Mouse (Mus musculus): ENCODE data around the gene Ints3. TPM values are rescaled to one million over a fixed set of nuclear protein-coding genes. Genes with fewer than 3 reads are reported as not detected.

Gene Ints3
- polyA plus RNA-seq, 1 experiment from 2014 or later = 45.8 TPM

DNA sequence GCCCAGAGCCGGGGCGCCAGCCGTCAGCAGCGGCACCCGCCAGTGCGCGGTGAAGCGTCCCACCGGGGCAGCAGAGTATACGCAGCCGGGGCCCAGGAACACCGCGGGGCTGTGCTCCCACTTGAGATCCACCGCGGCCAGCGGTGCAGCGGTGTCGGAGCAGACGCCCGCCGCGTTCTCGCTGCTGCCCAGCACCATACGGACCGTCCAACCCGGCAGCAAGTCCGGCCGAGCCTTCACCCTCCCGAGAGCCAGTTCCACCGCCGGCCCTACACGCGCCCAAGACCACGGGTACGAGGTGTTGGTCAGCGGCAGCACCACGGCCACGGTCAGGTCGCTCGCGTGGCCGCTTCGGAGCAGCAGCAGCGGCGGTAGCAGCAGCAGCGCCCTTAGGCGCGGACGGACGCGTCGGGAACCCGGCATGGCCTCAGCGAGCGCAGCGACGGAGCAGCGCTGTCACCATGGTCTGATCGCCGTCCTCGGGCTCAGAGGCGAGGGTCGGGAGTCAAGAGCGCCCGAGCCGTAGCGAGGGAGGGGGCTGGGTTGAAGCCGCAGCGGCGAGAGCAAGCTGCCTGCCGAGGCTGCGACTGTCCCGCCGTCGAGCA is 31.8 kb upstream of the Ints3 start:
- WGBS = 2% methylated on average over 75 of the region's 75 CpGs
- H3K4me2 ChIP-seq (ENCODE audit: low read depth) = peak overlapping the region; percentile 53
- ATAC-seq (ENCODE audit: insufficient read depth, low FRiP score, low TSS enrichment) (peak; percentile 54; the same call in 1 of the 2 replicates), DNase-seq (ENCODE audit: low spot score) (peak; percentile 47)
- no peak overlapping the region for H3K27ac ChIP-seq (ENCODE audit: low read depth, low read length)
- H3K9me3 ChIP-seq (ENCODE audit: control insufficient read depth, low read length) = no peaks in the 10 kb centered on the region
- H3K4me1 ChIP-seq (ENCODE audit: control insufficient read depth, insufficient read depth, low read length) = 0 out of 2 replicates have a peak, but pooled peaks cover 3% of the 10 kb centered on the region
- H3K36me3 ChIP-seq (ENCODE audit: control insufficient read depth, insufficient read depth, low read length) = no peaks in the 10 kb centered on the region
- peak overlapping the region; percentile 41 for H3K9ac ChIP-seq (ENCODE audit: low read length)
- H3K4me3 ChIP-seq (ENCODE audit: low read depth, low read length) = peak overlapping the region; percentile 47
- H3K27me3 ChIP-seq (ENCODE audit: control insufficient read depth, insufficient read depth, low read length) = peaks cover 35% of the 10 kb centered on the region

DNA sequence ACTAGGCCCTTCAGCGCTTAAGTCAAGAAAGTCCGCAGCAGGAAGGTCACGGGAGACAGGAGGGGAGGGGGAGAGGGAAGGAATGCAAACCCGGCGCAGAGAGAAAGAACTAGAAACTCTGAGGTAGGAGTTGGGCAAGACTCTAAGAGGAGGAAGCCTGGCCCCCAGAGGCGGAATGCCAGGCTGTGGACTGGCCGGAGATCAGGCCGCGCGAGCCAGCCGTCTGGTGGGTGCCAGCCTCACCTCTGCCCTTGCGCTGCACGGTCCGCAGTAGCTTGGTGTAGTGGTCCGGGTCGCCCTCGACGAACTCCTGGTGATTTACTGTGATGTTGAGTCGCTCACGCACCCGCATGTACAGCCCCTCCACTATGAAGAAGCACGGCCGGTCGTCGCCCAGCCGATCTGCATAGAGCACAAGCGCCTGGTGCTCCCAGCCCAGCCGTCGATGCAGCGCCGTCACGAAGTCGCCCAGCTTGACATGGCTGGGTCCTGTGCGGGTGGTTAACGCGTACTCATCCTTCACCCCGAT is 31.2 kb upstream of the Ints3 start:
- Histone ChIP-seq H3K36me3 (ENCODE audit: control insufficient read depth, insufficient read depth, low read length) (no peaks in the 10 kb centered on the region), H3K4me1 (ENCODE audit: control insufficient read depth, insufficient read depth, low read length) (0 out of 2 replicates have a peak, but pooled peaks cover 3% of the 10 kb centered on the region), H3K27ac (ENCODE audit: low read depth, low read length) (no peak overlapping the region), H3K4me2 (ENCODE audit: low read depth) (peak overlapping the region; percentile 53), H3K27me3 (ENCODE audit: control insufficient read depth, insufficient read depth, low read length) (peaks cover 35% of the 10 kb centered on the region), H3K9me3 (ENCODE audit: control insufficient read depth, low read length) (no peaks in the 10 kb centered on the region), H3K9ac (ENCODE audit: low read length) (peak overlapping the region; percentile 41; the same call in 1 of the 2 replicates), H3K4me3 (ENCODE audit: low read depth, low read length) (peak overlapping the region; percentile 47)
- WGBS = 11% methylated on average over 37 of the region's 37 CpGs
- DNase-seq (ENCODE audit: low spot score) (no peak), ATAC-seq (ENCODE audit: insufficient read depth, low FRiP score, low TSS enrichment) (no peak)

DNA sequence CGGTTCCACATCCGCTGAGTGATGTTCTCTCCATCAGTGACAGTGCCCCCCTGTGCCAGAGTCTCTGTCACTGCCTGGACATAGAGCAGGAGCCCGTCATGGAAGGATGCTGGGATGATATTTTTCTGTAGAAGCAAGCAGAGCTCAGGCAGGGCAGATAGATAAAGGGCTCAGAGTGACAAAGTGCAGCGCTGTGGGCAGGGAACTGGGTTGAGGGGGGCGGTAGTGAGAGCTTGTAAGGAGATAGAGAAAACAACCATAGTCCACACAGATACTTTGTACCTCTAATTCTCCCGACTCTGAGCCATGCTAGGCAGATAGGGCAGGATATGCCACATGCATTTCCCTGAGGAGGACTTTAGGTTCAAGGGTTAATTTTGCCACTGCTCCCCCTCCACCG is 29.2 kb upstream of the Ints3 start:
- H3K27me3 ChIP-seq (ENCODE audit: control insufficient read depth, insufficient read depth, low read length) = peaks cover 35% of the 10 kb centered on the region
- H3K9ac ChIP-seq (ENCODE audit: low read length) = no peak overlapping the region
- H3K27ac ChIP-seq (ENCODE audit: low read depth, low read length) = no peak overlapping the region
- DNase-seq (ENCODE audit: low spot score) (no peak), ATAC-seq (ENCODE audit: insufficient read depth, low FRiP score, low TSS enrichment) (no peak)
- WGBS = 31% methylated on average over 7 of the region's 7 CpGs
- 0 out of 2 replicates have a peak, but pooled peaks cover 3% of the 10 kb centered on the region for H3K4me1 ChIP-seq (ENCODE audit: control insufficient read depth, insufficient read depth, low read length)
- no peak overlapping the region for H3K4me3 ChIP-seq (ENCODE audit: low read depth, low read length)
- no peak overlapping the region for H3K4me2 ChIP-seq (ENCODE audit: low read depth)
- H3K9me3 ChIP-seq (ENCODE audit: control insufficient read depth, low read length) = no peaks in the 10 kb centered on the region
- no peaks in the 10 kb centered on the region for H3K36me3 ChIP-seq (ENCODE audit: control insufficient read depth, insufficient read depth, low read length)

DNA sequence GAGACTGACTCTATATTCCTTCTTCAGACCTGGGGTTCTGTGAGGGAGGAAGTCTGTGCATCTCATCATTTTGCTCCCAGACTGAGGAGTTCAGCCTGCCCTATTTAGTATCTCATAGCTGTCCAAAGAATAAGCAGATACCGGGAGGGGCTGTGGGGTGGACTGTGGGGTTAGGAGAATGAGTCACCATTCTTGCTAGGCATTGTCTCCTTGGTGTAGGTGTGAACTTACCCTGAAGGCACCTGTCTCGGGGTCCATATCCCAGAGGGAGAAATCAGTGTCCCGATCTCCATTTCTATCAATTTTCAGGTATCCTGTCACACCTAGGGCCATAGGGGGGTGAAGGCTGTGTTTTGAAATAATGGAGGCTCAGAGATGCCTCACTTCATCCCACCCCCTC is 28.5 kb upstream of the Ints3 start:
- ATAC-seq (ENCODE audit: insufficient read depth, low FRiP score, low TSS enrichment) = no peak
- H3K4me2 ChIP-seq (ENCODE audit: low read depth) = no peak overlapping the region
- H3K4me1 ChIP-seq (ENCODE audit: control insufficient read depth, insufficient read depth, low read length) = 0 out of 2 replicates have a peak, but pooled peaks cover 3% of the 10 kb centered on the region
- H3K27me3 ChIP-seq (ENCODE audit: control insufficient read depth, insufficient read depth, low read length) = peaks cover 35% of the 10 kb centered on the region
- no peaks in the 10 kb centered on the region for H3K36me3 ChIP-seq (ENCODE audit: control insufficient read depth, insufficient read depth, low read length)
- H3K9me3 ChIP-seq (ENCODE audit: control insufficient read depth, low read length) = no peaks in the 10 kb centered on the region
- no peak overlapping the region for H3K4me3 ChIP-seq (ENCODE audit: low read depth, low read length)
- no peak overlapping the region for H3K27ac ChIP-seq (ENCODE audit: low read depth, low read length)
- no peak overlapping the region for H3K9ac ChIP-seq (ENCODE audit: low read length)
- DNase-seq (ENCODE audit: low spot score) = no peak
- WGBS = 88% methylated on average over 3 of the region's 3 CpGs

DNA sequence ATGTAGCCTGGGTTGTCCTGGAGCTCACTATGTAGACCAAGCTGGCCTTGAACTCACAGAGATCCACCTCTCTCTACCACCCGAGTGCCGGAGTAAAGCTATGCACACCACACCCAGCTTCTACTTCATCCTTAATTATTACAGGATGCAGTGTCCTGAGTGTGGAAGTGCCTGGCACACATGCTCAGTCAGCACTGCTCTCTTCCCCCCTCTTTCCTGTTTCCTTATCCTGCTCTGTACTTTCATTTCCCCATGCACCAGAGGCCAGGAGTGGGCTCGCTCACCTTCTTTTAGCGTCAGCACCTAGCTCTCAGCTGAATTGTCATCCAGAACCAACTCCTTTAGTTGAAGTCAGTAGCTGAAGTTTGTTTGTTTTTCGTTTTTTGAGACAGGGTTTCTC is 26.9 kb upstream of the Ints3 start:
- Histone ChIP-seq H3K27ac (ENCODE audit: low read depth, low read length) (no peak overlapping the region), H3K4me1 (ENCODE audit: control insufficient read depth, insufficient read depth, low read length) (no peaks in the 10 kb centered on the region), H3K9ac (ENCODE audit: low read length) (no peak overlapping the region; the same call in 1 of the 2 replicates), H3K27me3 (ENCODE audit: control insufficient read depth, insufficient read depth, low read length) (peaks cover 26% of the 10 kb centered on the region), H3K4me3 (ENCODE audit: low read depth, low read length) (no peak overlapping the region), H3K9me3 (ENCODE audit: control insufficient read depth, low read length) (no peaks in the 10 kb centered on the region), H3K36me3 (ENCODE audit: control insufficient read depth, insufficient read depth, low read length) (no peaks in the 10 kb centered on the region), H3K4me2 (ENCODE audit: low read depth) (no peak overlapping the region)
- 80% methylated on average over 5 of the region's 5 CpGs for WGBS
- ATAC-seq (ENCODE audit: insufficient read depth, low FRiP score, low TSS enrichment) = no peak
- DNase-seq (ENCODE audit: low spot score) = no peak

DNA sequence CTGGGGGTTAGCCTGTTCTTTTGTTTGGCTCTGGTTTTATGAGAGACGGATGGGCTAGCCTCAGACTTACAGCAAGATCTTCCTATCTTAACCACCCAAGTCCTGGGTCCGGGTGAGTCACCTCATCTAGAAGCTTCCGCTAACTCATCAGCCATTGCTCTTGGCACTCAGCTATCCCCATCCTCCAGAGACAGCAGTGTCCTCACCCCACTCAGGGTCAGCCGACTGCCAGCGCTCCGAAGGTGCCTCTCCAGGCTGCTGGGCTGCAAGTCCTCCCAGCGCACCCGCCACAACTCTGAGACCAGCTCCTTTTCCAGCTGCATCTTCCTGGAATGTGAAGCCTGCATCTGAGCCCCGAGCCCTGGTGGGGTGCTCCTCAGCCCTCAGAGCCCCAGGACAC is 26.3 kb upstream of the Ints3 start:
- H3K27ac ChIP-seq (ENCODE audit: low read depth, low read length) = no peak overlapping the region
- WGBS = 84% methylated on average over 9 of the region's 9 CpGs
- no peak for ATAC-seq (ENCODE audit: insufficient read depth, low FRiP score, low TSS enrichment)
- H3K4me3 ChIP-seq (ENCODE audit: low read depth, low read length) = no peak overlapping the region
- H3K4me1 ChIP-seq (ENCODE audit: control insufficient read depth, insufficient read depth, low read length) = no peaks in the 10 kb centered on the region
- no peak overlapping the region for H3K9ac ChIP-seq (ENCODE audit: low read length)
- no peak for DNase-seq (ENCODE audit: low spot score)
- peaks cover 20% of the 10 kb centered on the region for H3K27me3 ChIP-seq (ENCODE audit: control insufficient read depth, insufficient read depth, low read length)
- H3K36me3 ChIP-seq (ENCODE audit: control insufficient read depth, insufficient read depth, low read length) = no peaks in the 10 kb centered on the region
- no peak overlapping the region for H3K4me2 ChIP-seq (ENCODE audit: low read depth)
- no peaks in the 10 kb centered on the region for H3K9me3 ChIP-seq (ENCODE audit: control insufficient read depth, low read length)

DNA sequence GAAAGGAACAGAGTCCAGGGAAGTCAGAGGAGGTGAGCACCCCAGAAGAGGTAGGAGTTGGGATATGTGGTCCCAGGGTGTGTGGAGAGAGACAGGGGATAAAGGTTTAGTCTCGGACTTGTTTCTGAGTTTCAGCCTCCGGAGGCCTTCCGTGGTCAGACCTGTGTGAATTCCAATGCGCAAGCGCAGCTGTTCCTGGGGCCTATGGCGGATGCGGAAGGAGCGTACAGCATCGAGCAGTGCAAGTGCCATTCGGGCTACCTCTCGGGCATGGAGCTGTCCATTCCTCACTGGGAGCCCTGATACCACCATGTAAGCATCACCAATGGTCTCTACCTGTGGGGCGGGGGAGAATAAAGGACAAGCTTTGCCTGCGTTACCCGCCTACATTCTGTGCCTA is 21.5 kb upstream of the Ints3 start:
- 83% methylated on average over 14 of the region's 14 CpGs for WGBS
- Histone ChIP-seq H3K9me3 (ENCODE audit: control insufficient read depth, low read length) (no peaks in the 10 kb centered on the region), H3K4me3 (ENCODE audit: low read depth, low read length) (no peak overlapping the region), H3K4me1 (ENCODE audit: control insufficient read depth, insufficient read depth, low read length) (no peaks in the 10 kb centered on the region), H3K9ac (ENCODE audit: low read length) (no peak overlapping the region), H3K27me3 (ENCODE audit: control insufficient read depth, insufficient read depth, low read length) (no peaks in the 10 kb centered on the region), H3K27ac (ENCODE audit: low read depth, low read length) (no peak overlapping the region), H3K36me3 (ENCODE audit: control insufficient read depth, insufficient read depth, low read length) (no peaks in the 10 kb centered on the region), H3K4me2 (ENCODE audit: low read depth) (no peak overlapping the region)
- no peak for DNase-seq (ENCODE audit: low spot score)
- ATAC-seq (ENCODE audit: insufficient read depth, low FRiP score, low TSS enrichment) = no peak

DNA sequence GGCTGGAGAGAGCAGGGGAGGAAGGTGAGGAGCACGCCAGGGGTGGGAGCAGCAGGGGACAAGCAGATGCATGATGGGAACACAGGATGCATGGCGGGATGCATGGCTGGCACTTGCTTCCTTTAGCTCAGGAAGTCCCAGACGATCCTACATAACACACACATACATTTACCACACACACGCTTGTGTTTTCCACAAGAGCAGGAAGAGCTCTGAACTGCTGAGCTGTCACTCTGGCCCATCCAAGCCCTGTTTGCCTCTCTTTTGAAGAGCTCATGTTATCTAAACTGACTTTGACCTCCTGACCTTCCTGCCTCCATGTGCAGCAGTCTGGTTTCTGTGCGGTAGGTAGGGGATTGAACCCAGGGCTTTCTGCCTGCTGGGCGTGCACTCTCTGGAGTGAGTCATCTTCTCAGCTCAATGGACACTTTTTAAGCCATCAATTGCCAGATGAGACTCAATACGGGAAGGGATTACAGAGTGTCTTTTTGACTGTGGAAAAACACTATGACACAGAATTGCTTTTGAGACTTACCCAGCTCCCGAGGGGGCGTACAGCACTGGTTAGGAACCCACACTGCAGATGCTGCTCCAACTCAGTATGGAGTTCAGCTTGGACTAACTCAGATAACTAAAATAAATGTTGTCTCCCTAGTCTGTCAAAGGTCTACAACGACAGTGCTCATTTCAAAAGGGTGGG is 18.1 kb upstream of the Ints3 start:
- 56% methylated on average over 10 of the region's 10 CpGs for WGBS

DNA sequence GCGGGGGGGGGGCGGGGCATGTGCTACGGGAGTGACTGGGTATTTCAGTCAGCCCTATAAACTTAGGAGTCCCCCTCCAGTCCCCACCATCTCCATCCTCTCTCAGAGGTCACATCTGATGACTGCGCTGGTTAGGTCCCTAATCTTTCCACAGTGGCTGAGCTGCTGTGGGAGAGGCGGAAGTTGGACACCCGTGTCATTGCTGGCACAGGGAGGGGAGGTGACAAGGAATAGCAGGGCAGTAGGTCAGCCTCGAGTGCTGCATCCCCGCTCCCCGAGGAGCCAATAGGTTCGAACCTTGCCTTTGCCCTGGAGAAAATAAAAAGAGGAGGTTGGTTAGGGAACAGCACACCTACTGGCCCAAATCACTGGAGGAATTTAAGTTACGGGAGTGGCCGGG is 17.5 kb upstream of the Ints3 start:
- H3K4me3 ChIP-seq (ENCODE audit: low read depth, low read length) = no peak overlapping the region
- no peak for DNase-seq (ENCODE audit: low spot score)
- no peak overlapping the region for H3K4me2 ChIP-seq (ENCODE audit: low read depth)
- no peak for ATAC-seq (ENCODE audit: insufficient read depth, low FRiP score, low TSS enrichment)
- H3K9me3 ChIP-seq (ENCODE audit: control insufficient read depth, low read length) = no peaks in the 10 kb centered on the region
- H3K4me1 ChIP-seq (ENCODE audit: control insufficient read depth, insufficient read depth, low read length) = peaks cover 11% of the 10 kb centered on the region
- H3K27ac ChIP-seq (ENCODE audit: low read depth, low read length) = 0 out of 2 replicates have a peak overlapping the region, but pooled peaks have one; percentile 14
- H3K27me3 ChIP-seq (ENCODE audit: control insufficient read depth, insufficient read depth, low read length) = no peaks in the 10 kb centered on the region
- 33% methylated on average over 10 of the region's 12 CpGs for WGBS
- H3K36me3 ChIP-seq (ENCODE audit: control insufficient read depth, insufficient read depth, low read length) = no peaks in the 10 kb centered on the region
- no peak overlapping the region for H3K9ac ChIP-seq (ENCODE audit: low read length)

More for the DNA sequence above, 18.1 kb upstream of the Ints3 start:
- Histone ChIP-seq H3K9ac (ENCODE audit: low read length) (no peak overlapping the region), H3K27me3 (ENCODE audit: control insufficient read depth, insufficient read depth, low read length) (no peaks in the 10 kb centered on the region), H3K27ac (ENCODE audit: low read depth, low read length) (no peak overlapping the region), H3K9me3 (ENCODE audit: control insufficient read depth, low read length) (no peaks in the 10 kb centered on the region), H3K4me1 (ENCODE audit: control insufficient read depth, insufficient read depth, low read length) (peaks cover 8% of the 10 kb centered on the region), H3K4me2 (ENCODE audit: low read depth) (no peak overlapping the region), H3K4me3 (ENCODE audit: low read depth, low read length) (no peak overlapping the region), H3K36me3 (ENCODE audit: control insufficient read depth, insufficient read depth, low read length) (no peaks in the 10 kb centered on the region)
- no peak for ATAC-seq (ENCODE audit: insufficient read depth, low FRiP score, low TSS enrichment)
- no peak for DNase-seq (ENCODE audit: low spot score)

All from neural tube, embryonic 11.5 days (tissue).